Mouse (Mus musculus): ENCODE results near the gene Ptpro. TPM values are rescaled to one million over a fixed set of nuclear protein-coding genes. Genes with fewer than 3 reads are reported as not detected.

Ptpro gene
- total RNA-seq, 2 experiments from 2014 or later = 2.5 to 9.0 TPM

GRCm38 (mm10) chr6:137292421-137292820, 40.3 kb downstream of the Ptpro start:
- DNase-seq (ENCODE audit: low spot score in 2 of 2) = no peak

GRCm38 (mm10) chr6:137294973-137295820, 43.1 kb downstream of the Ptpro start:
- DNase-seq (ENCODE audit: low spot score in 2 of 2) = no peak

GRCm38 (mm10) chr6:137302561-137302960, 50.4 kb downstream of the Ptpro start:
- no peak for DNase-seq (ENCODE audit: low spot score in 2 of 2)

GRCm38 (mm10) chr6:137303824-137304223, 51.7 kb downstream of the Ptpro start:
- DNase-seq (ENCODE audit: low spot score in 2 of 2) = no peak

- DNase-seq (ENCODE audit: low spot score in 2 of 2) = no peak
These were observed 63.1 kb downstream of the Ptpro start for GRCm38 (mm10) chr6:137315265-137315664.

GRCm38 (mm10) chr6:137316358-137316757, 64.2 kb downstream of the Ptpro start:
- DNase-seq (ENCODE audit: low spot score in 2 of 2) = no peak

GRCm38 (mm10) chr6:137317509-137317908, 65.4 kb downstream of the Ptpro start:
- no peak for DNase-seq (ENCODE audit: low spot score in 2 of 2)

GRCm38 (mm10) chr6:137318242-137318861, 66.2 kb downstream of the Ptpro start:
- DNase-seq (ENCODE audit: low spot score in 2 of 2) = no peak

GRCm38 (mm10) chr6:137319658-137320057, 67.5 kb downstream of the Ptpro start:
- no peak for DNase-seq (ENCODE audit: low spot score in 2 of 2)

GRCm38 (mm10) chr6:137327718-137328117, 75.6 kb downstream of the Ptpro start:
- DNase-seq (ENCODE audit: low spot score in 2 of 2) = peak; percentile 27 to 62

GRCm38 (mm10) chr6:137328228-137328627, 76.1 kb downstream of the Ptpro start:
- no peak for DNase-seq (ENCODE audit: low spot score in 2 of 2)

- no peak for DNase-seq (ENCODE audit: low spot score in 2 of 2)
These were observed 78.7 kb downstream of the Ptpro start for GRCm38 (mm10) chr6:137330782-137331181.

- no peak for DNase-seq (ENCODE audit: low spot score in 2 of 2)
These were observed 79.7 kb downstream of the Ptpro start for GRCm38 (mm10) chr6:137331826-137332225.

GRCm38 (mm10) chr6:137339071-137339470, 87.0 kb downstream of the Ptpro start:
- no peak for DNase-seq (ENCODE audit: low spot score in 2 of 2)

GRCm38 (mm10) chr6:137343688-137344441, 91.7 kb downstream of the Ptpro start:
- no peak for DNase-seq (ENCODE audit: low spot score in 2 of 2)

GRCm38 (mm10) chr6:137360166-137360565, 108.0 kb downstream of the Ptpro start:
- DNase-seq (ENCODE audit: low spot score in 2 of 2) = no peak

GRCm38 (mm10) chr6:137362216-137362615, 110.1 kb downstream of the Ptpro start:
- no peak for DNase-seq (ENCODE audit: low spot score in 2 of 2)

- DNase-seq (ENCODE audit: low spot score in 2 of 2) = no peak
These were observed 112.6 kb downstream of the Ptpro start for GRCm38 (mm10) chr6:137364681-137365080.

GRCm38 (mm10) chr6:137365637-137366036, 113.5 kb downstream of the Ptpro start:
- DNase-seq (ENCODE audit: low spot score in 2 of 2) = no peak

- no peak for DNase-seq (ENCODE audit: low spot score in 2 of 2)
These were observed 118.6 kb downstream of the Ptpro start for GRCm38 (mm10) chr6:137370745-137371144.

GRCm38 (mm10) chr6:137371455-137371854, 119.3 kb downstream of the Ptpro start:
- no peak for DNase-seq (ENCODE audit: low spot score in 2 of 2)

- no peak for DNase-seq (ENCODE audit: low spot score in 2 of 2)
These were observed 121.8 kb downstream of the Ptpro start for GRCm38 (mm10) chr6:137373920-137374319.

Data from adrenal gland, postnatal 4 days (tissue).